Comparison of ENCODE assay signal across 9 mouse cellular contexts in the genomic region with DNA sequence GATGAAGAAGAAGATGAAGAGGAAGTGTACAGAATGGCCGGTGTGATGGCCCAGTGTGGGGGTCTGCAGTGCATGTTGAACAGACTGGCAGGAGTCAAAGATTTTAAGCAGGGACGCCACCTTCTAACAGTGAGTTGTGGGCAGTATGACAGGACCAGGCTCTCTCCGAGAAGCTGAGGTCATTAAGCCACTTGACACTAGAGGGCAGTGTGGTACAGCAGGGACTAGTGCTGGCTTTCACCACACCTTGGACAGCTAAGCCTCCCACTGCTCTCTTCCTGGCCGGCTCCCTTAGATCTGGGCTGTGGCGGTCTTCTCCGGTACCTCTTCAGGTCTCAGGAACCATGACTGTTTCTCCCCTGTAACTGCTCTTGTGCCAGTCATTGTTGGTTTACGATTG.
DNase-seq lines count a peak whose midpoint lies in the region; ATAC-seq lines count a peak whose summit lies in the region.
"Had no signal": no experiment of that assay in that cellular context is flagged by ENCODE, and none has a peak within 500 bp of the region (broad histone marks: within the 10 kb centered on the region; RNA-seq: fewer than 3 reads in every experiment).

No protein-coding gene starts in this region.

- ATAC-seq in common myeloid progenitor, adult 5-6 weeks (replicated peaks; ENCODE audit: low read depth, poor library complexity, severe bottlenecking): peak; percentile 95
- peak; percentile 78 for ATAC-seq in intestine, embryonic 15.5 days

- H3K4me1 ChIP-seq in intestine, embryonic 15.5 days (replicated peaks): no peaks in the 10 kb centered on the region

- peak; percentile 69 to 79 for DNase-seq in adrenal gland, adult 18-20 months (ENCODE audit: low spot score in 2 of 2)
- DNase-seq in gastrocnemius, postnatal 25 days: peak; percentile 68
- peak; percentile 75 to 82 for DNase-seq in left cerebral cortex, postnatal 10 days (ENCODE audit: extremely low spot score in 1 of 2, low spot score in 2 of 2)
- peak; percentile 84 for DNase-seq in mesoderm, embryonic 11.5 days (ENCODE audit: low read depth, low spot score)
- peak; percentile 61 to 68 for DNase-seq in right cerebral cortex, postnatal 36 days (ENCODE audit: low spot score in 2 of 2)
- peak; percentile 63 for DNase-seq in yolk sac, embryonic 10.5 days (ENCODE audit: low spot score)

- no peaks in the 10 kb centered on the region for H3K27me3 ChIP-seq in intestine, embryonic 15.5 days (replicated peaks)

- WGBS in intestine, embryonic 15.5 days: 41% methylated on average over 7 of the region's 7 CpGs

- intact Hi-C loops in left cerebral cortex, postnatal 10 days (cut with DNase I): loop anchor here (5.0 kb wide), 1 partner anchor 142 kb away; no protein-coding TSS in a partner anchor

- no peak overlapping the region for H3K4me2 ChIP-seq in intestine, embryonic 15.5 days (replicated peaks)

- H3K36me3 ChIP-seq in intestine, embryonic 15.5 days: peaks cover 84% of the 10 kb centered on the region

- no peak overlapping the region for H3K27ac ChIP-seq in intestine, embryonic 15.5 days

- no peak overlapping the region for H3K9ac ChIP-seq in intestine, embryonic 15.5 days

- H3K9me3 ChIP-seq in intestine, embryonic 15.5 days: no peaks in the 10 kb centered on the region

- H3K4me3 ChIP-seq in intestine, embryonic 15.5 days (replicated peaks): no peak overlapping the region
- H3K4me3 ChIP-seq: myocyte had no signal
